Mouse (Mus musculus): Measurements from ENCODE around the gene Oog2. TPM values are rescaled to one million over a fixed set of nuclear protein-coding genes. Genes with fewer than 3 reads are reported as not detected.
"Not testable (repeated sequence)": the region's sequence is repeated elsewhere in the genome, so short reads cannot be mapped to it uniquely, and the experiment has no call there.

Oog2 gene
- total RNA-seq (2015), result not detected in 2 replicates
- not detected in 2 replicates for total RNA-seq (2017)

- no peak for ATAC-seq (ENCODE audit: poor library complexity, severe bottlenecking)
These were observed at the start of gene Oog2 for GRCm38 (mm10) chr4:144190419-144190818. Oog2 (plus strand) TSS chr4:144190719.

GRCm38 (mm10) chr4:144162563-144162962 lies 28.0 kb upstream of the Oog2 start, which contains the start of gene Oog3:
Oog3 (minus strand) TSS chr4:144162663.
- ATAC-seq (ENCODE audit: poor library complexity, severe bottlenecking), result no peak

- ATAC-seq (ENCODE audit: poor library complexity, severe bottlenecking), result not testable (repeated sequence)
These were observed 22.7 kb downstream of the Oog2 start, which contains the start of gene C87977 for GRCm38 (mm10) chr4:144213218-144213617. C87977 (minus strand) TSS chr4:144213318.

Other genes with a start within 250 kb of the Oog2 start
- not detected in 2 replicates for gene Pramef25, start 239.7 kb upstream of the Oog2 start, total RNA-seq (2015)
- not detected in 2 replicates for gene Pramef25, start 239.7 kb upstream of the Oog2 start, total RNA-seq (2017)
- gene Gm13101, start 223.8 kb upstream of the Oog2 start, total RNA-seq (2015), result not detected in 2 replicates
- not detected in 2 replicates for gene Gm13101, start 223.8 kb upstream of the Oog2 start, total RNA-seq (2017)
- gene Pramef17, start 196.3 kb upstream of the Oog2 start, total RNA-seq (2015), result not detected in 2 replicates
- gene Pramef17, start 196.3 kb upstream of the Oog2 start, total RNA-seq (2017), result not detected in 2 replicates
- gene Pramel4, start 131.6 kb upstream of the Oog2 start, total RNA-seq (2015), result not detected in 2 replicates
- gene Pramel4, start 131.6 kb upstream of the Oog2 start, total RNA-seq (2017), result not detected in 2 replicates
- not detected in 2 replicates for gene Gm13102, start 84.2 kb upstream of the Oog2 start, total RNA-seq (2015)
- not detected in 2 replicates for gene Gm13102, start 84.2 kb upstream of the Oog2 start, total RNA-seq (2017)
- not detected in 2 replicates for gene Oog3, start 28.1 kb upstream of the Oog2 start, total RNA-seq (2015)
- not detected in 2 replicates for gene Oog3, start 28.1 kb upstream of the Oog2 start, total RNA-seq (2017)
- not detected in 2 replicates for gene C87977, start 22.6 kb downstream of the Oog2 start, total RNA-seq (2015)
- not detected in 2 replicates for gene C87977, start 22.6 kb downstream of the Oog2 start, total RNA-seq (2017)
- not detected in 2 replicates for gene Pramel5, start 89.8 kb downstream of the Oog2 start, total RNA-seq (2015)
- gene Pramel5, start 89.8 kb downstream of the Oog2 start, total RNA-seq (2017), result not detected in 2 replicates
- not detected in 2 replicates for gene Gm13128, start 139.5 kb downstream of the Oog2 start, total RNA-seq (2015)
- not detected in 2 replicates for gene Gm13128, start 139.5 kb downstream of the Oog2 start, total RNA-seq (2017)
- gene Gm13119, start 167.2 kb downstream of the Oog2 start, total RNA-seq (2015), result not detected in 2 replicates
- gene Gm13119, start 167.2 kb downstream of the Oog2 start, total RNA-seq (2017), result not detected in 2 replicates
- not detected in 2 replicates for gene Pramef20, start 187.2 kb downstream of the Oog2 start, total RNA-seq (2015)
- not detected in 2 replicates for gene Pramef20, start 187.2 kb downstream of the Oog2 start, total RNA-seq (2017)
- gene Pramef12, start 217.7 kb downstream of the Oog2 start, total RNA-seq (2015), result not detected in 2 replicates
- gene Pramef12, start 217.7 kb downstream of the Oog2 start, total RNA-seq (2017), result not detected in 2 replicates
- gene 1700012P22Rik, start 248.1 kb downstream of the Oog2 start, total RNA-seq (2015), result not detected in 2 replicates
- gene 1700012P22Rik, start 248.1 kb downstream of the Oog2 start, total RNA-seq (2017), result not detected in 2 replicates

Data from megakaryocyte, adult 5-6 weeks (primary cell).